Mouse (Mus musculus) liver, embryonic 16.5 days (tissue): Measurements from ENCODE around the gene Iqgap2. TPM values are rescaled to one million over a fixed set of nuclear protein-coding genes. Genes with fewer than 3 reads are reported as not detected.
A peak's percentile ranks its signal among the peaks of the same experiment; 100 is the strongest.

Experiments used
- ATAC-seq: fragments of 200-750 bp; cut with Nextera tagmentation; 2 replicates; pipeline ENCODE4 v1.8.0; 2017; ENCODE audit warnings: low read depth, mild to moderate bottlenecking, moderate number of reproducible peaks, moderate library complexity
- H3K27ac ChIP-seq: fragments of 300-500 bp; sonication (generic); 2 replicates; pipeline ENCODE4 v1.5.1; 2014; ENCODE audit warnings: mild to moderate bottlenecking, low read length
- H3K27me3 ChIP-seq: fragments of 300-500 bp; sonication (generic); 2 replicates; pipeline ENCODE4 v1.6.1; 2014; ENCODE audit warnings: low read depth, low read length, mixed read lengths; ENCODE audit not compliant: control insufficient read depth, insufficient read depth
- H3K36me3 ChIP-seq: fragments of 300-500 bp; sonication (generic); 2 replicates; pipeline ENCODE4 v1.6.1; 2014; ENCODE audit warnings: mild to moderate bottlenecking; ENCODE audit not compliant: control insufficient read depth, insufficient read depth
- H3K4me1 ChIP-seq: fragments of 300-500 bp; sonication (generic); 2 replicates; pipeline ENCODE4 v1.6.1; 2014; ENCODE audit warnings: low read depth, low read length, mixed read lengths; ENCODE audit not compliant: control insufficient read depth
- H3K4me2 ChIP-seq: fragments of 300-500 bp; sonication (generic); 2 replicates; pipeline ENCODE4 v1.6.1; 2014; ENCODE audit warnings: low read depth, low read length, mixed read lengths
- H3K4me3 ChIP-seq: fragments of 300-500 bp; sonication (generic); 2 replicates; pipeline ENCODE4 v1.5.1; 2014; ENCODE audit warnings: low read depth, mild to moderate bottlenecking, low read length
- H3K9ac ChIP-seq: fragments of 300-500 bp; sonication (generic); 2 replicates; pipeline ENCODE4 v1.6.1; 2014; ENCODE audit warnings: low read depth, low read length
- H3K9me3 ChIP-seq: fragments of 300-500 bp; sonication (generic); replicated peaks from 2 replicates; pipeline ENCODE4 v1.6.1; 2016; ENCODE audit warnings: low read length; ENCODE audit not compliant: control insufficient read depth
- WGBS: fragments of 180-500 bp; shearing (Covaris S2); extraction: QIAGEN DNeasy Blood & Tissue Kit; methylation state at CpG from one replicate; pipeline ENCODE4 v1.1.7; 2014; ENCODE audit not compliant: insufficient replicate concordance; 5-methylcytosine and 5-hydroxymethylcytosine counted together
- polyA plus RNA-seq: library from polyadenylated mRNA; unstranded; fragments of >200 nt; fragmentation: Nextera tagmentation; extraction: Ambion mirVana; gene quantifications from 2 replicates; pipeline ENCODE4 v1.2.1, GENCODE M21; 2015

Iqgap2 gene
- polyA plus RNA-seq, 1 experiment from 2014 or later, result 20.3 TPM

GRCm38 (mm10) chr13:95712054-95712453 lies 179.7 kb downstream of the Iqgap2 start:
- H3K4me1 ChIP-seq, result no peaks in the 10 kb centered on the region
- H3K9ac ChIP-seq, result no peak overlapping the region
- H3K4me3 ChIP-seq, result no peak overlapping the region
- H3K4me2 ChIP-seq, result no peak overlapping the region
- H3K27ac ChIP-seq, result no peak overlapping the region
- ATAC-seq, result no peak
- H3K9me3 ChIP-seq, result no peaks in the 10 kb centered on the region
- no peaks in the 10 kb centered on the region for H3K36me3 ChIP-seq
- H3K27me3 ChIP-seq, result no peaks in the 10 kb centered on the region

- 83% methylated on average over 6 of the region's 6 CpGs for WGBS
- Histone ChIP-seq H3K4me2 (no peak overlapping the region), H3K27ac (no peak overlapping the region), H3K27me3 (no peaks in the 10 kb centered on the region), H3K4me1 (no peaks in the 10 kb centered on the region), H3K9ac (no peak overlapping the region), H3K4me3 (no peak overlapping the region), H3K9me3 (no peaks in the 10 kb centered on the region), H3K36me3 (no peaks in the 10 kb centered on the region)
- no peak for ATAC-seq
Measured at GRCm38 (mm10) chr13:95705589-95705988, 186.1 kb downstream of the Iqgap2 start.

GRCm38 (mm10) chr13:95703376-95703775 lies 188.3 kb downstream of the Iqgap2 start:
- ATAC-seq, result no peak
- H3K27ac ChIP-seq, result no peak overlapping the region

GRCm38 (mm10) chr13:95697874-95698273 lies 193.8 kb downstream of the Iqgap2 start:
- no peak for ATAC-seq
- H3K36me3 ChIP-seq, result no peaks in the 10 kb centered on the region
- WGBS, result 23% methylated on average over 6 of the region's 6 CpGs
- peaks cover 11% of the 10 kb centered on the region for H3K4me1 ChIP-seq
- H3K9me3 ChIP-seq, result no peaks in the 10 kb centered on the region
- H3K4me3 ChIP-seq, result no peak overlapping the region
- no peak overlapping the region; the same call in 1 of the 2 replicates for H3K9ac ChIP-seq
- no peaks in the 10 kb centered on the region for H3K27me3 ChIP-seq
- no peak overlapping the region for H3K4me2 ChIP-seq
- H3K27ac ChIP-seq, result no peak overlapping the region

More at GRCm38 (mm10) chr13:95703376-95703775, 188.3 kb downstream of the Iqgap2 start:
- no peak overlapping the region for H3K4me2 ChIP-seq
- H3K36me3 ChIP-seq, result no peaks in the 10 kb centered on the region
- WGBS, result 78% methylated on average over 5 of the region's 5 CpGs
- no peaks in the 10 kb centered on the region for H3K4me1 ChIP-seq
- no peaks in the 10 kb centered on the region for H3K27me3 ChIP-seq
- no peak overlapping the region for H3K4me3 ChIP-seq
- H3K9ac ChIP-seq, result no peak overlapping the region
- H3K9me3 ChIP-seq, result no peaks in the 10 kb centered on the region

GRCm38 (mm10) chr13:95696654-95697163 lies 195.0 kb downstream of the Iqgap2 start, which contains the start of gene F2rl2:
F2rl2 (plus strand) TSS chr13:95696853.
- H3K27me3 ChIP-seq, result no peaks in the 10 kb centered on the region
- H3K27ac ChIP-seq, result peak within 1 kb of the TSS; percentile 13; the same call in 1 of the 2 replicates
- no peaks in the 10 kb centered on the region for H3K9me3 ChIP-seq
- peaks cover 11% of the 10 kb centered on the region for H3K4me1 ChIP-seq
- H3K9ac ChIP-seq, result no peak within 1 kb of the TSS; the same call in 1 of the 2 replicates
- H3K4me2 ChIP-seq, result no peak within 1 kb of the TSS
- ATAC-seq, result peak; percentile 37
- H3K4me3 ChIP-seq, result no peak within 1 kb of the TSS
- whole genome bisulfite sequencing, result 27% methylated on average over 4 of the region's 4 CpGs
- no peaks in the 10 kb centered on the region for H3K36me3 ChIP-seq

GRCm38 (mm10) chr13:95696120-95696653 lies 195.5 kb downstream of the Iqgap2 start:
- Histone ChIP-seq H3K9me3 (no peaks in the 10 kb centered on the region), H3K27ac (no peak overlapping the region), H3K4me1 (peaks cover 11% of the 10 kb centered on the region), H3K36me3 (no peaks in the 10 kb centered on the region), H3K9ac (no peak overlapping the region), H3K27me3 (no peaks in the 10 kb centered on the region), H3K4me2 (no peak overlapping the region), H3K4me3 (no peak overlapping the region)
- no peak for ATAC-seq
- 86% methylated on average over 9 of the region's 9 CpGs for WGBS

- WGBS, result 38% methylated on average over 8 of the region's 8 CpGs
- no peak overlapping the region for H3K4me2 ChIP-seq
- no peaks in the 10 kb centered on the region for H3K36me3 ChIP-seq
- ATAC-seq, result no peak
- H3K4me3 ChIP-seq, result no peak overlapping the region
- H3K9ac ChIP-seq, result no peak overlapping the region
- no peak overlapping the region for H3K27ac ChIP-seq
- H3K27me3 ChIP-seq, result no peaks in the 10 kb centered on the region
- no peaks in the 10 kb centered on the region for H3K9me3 ChIP-seq
- H3K4me1 ChIP-seq, result peaks cover 28% of the 10 kb centered on the region
Measured at GRCm38 (mm10) chr13:95692201-95692600, 199.5 kb downstream of the Iqgap2 start.

GRCm38 (mm10) chr13:95688576-95688975 lies 203.1 kb downstream of the Iqgap2 start:
- peak overlapping the region; percentile 3; the same call in 1 of the 2 replicates for H3K4me2 ChIP-seq
- H3K27me3 ChIP-seq, result no peaks in the 10 kb centered on the region

GRCm38 (mm10) chr13:95685736-95686135 lies 206.0 kb downstream of the Iqgap2 start:
- no peaks in the 10 kb centered on the region; the same call in 1 of the 2 replicates for H3K36me3 ChIP-seq
- 34% methylated on average over 5 of the region's 5 CpGs for WGBS
- H3K9me3 ChIP-seq, result no peaks in the 10 kb centered on the region
- no peak overlapping the region for H3K4me2 ChIP-seq
- no peaks in the 10 kb centered on the region for H3K27me3 ChIP-seq
- no peak overlapping the region for H3K4me3 ChIP-seq
- H3K27ac ChIP-seq, result no peak overlapping the region
- H3K9ac ChIP-seq, result no peak overlapping the region
- no peak for ATAC-seq
- peaks cover 23% of the 10 kb centered on the region for H3K4me1 ChIP-seq

More at GRCm38 (mm10) chr13:95688576-95688975, 203.1 kb downstream of the Iqgap2 start:
- WGBS, result 30% methylated on average over 1 of the region's 1 CpGs
- no peaks in the 10 kb centered on the region for H3K36me3 ChIP-seq
- peak overlapping the region; percentile 73 for H3K27ac ChIP-seq
- H3K4me1 ChIP-seq, result peaks cover 22% of the 10 kb centered on the region
- no peak overlapping the region for H3K4me3 ChIP-seq
- no peaks in the 10 kb centered on the region for H3K9me3 ChIP-seq
- ATAC-seq, result peak; percentile 99
- no peak overlapping the region for H3K9ac ChIP-seq
